Mouse (Mus musculus): ENCODE results near the gene Gm266. TPM values are rescaled to one million over a fixed set of nuclear protein-coding genes. Genes with fewer than 3 reads are reported as not detected.

Gene Gm266
- polyA plus RNA-seq, 1 experiment from 2014 or later = 0.79 TPM

- Histone ChIP-seq H3K4me1 (peaks cover 15% of the 10 kb centered on the region), H3K36me3 (no peaks in the 10 kb centered on the region), H3K27me3 (peaks cover 54% of the 10 kb centered on the region), H3K4me3 (no peak overlapping the region), H3K9ac (replicated peaks) (no peak overlapping the region), H3K27ac (replicated peaks) (no peak overlapping the region), H3K9me3 (no peaks in the 10 kb centered on the region), H3K4me2 (replicated peaks) (no peak overlapping the region)
- no peak for ATAC-seq (replicated peaks)
- WGBS = 97% methylated on average over 9 of the region's 9 CpGs
Observed at GRCm38 (mm10) chr12:111440701-111441373, 44.8 kb downstream of the Gm266 start.

- WGBS = 91% methylated on average over 6 of the region's 6 CpGs
- ATAC-seq (replicated peaks) = no peak
- H3K4me1 ChIP-seq = peaks cover 12% of the 10 kb centered on the region
- no peak overlapping the region for H3K4me3 ChIP-seq
- no peak overlapping the region for H3K9ac ChIP-seq (replicated peaks)
- H3K27me3 ChIP-seq = peaks cover 38% of the 10 kb centered on the region
- H3K36me3 ChIP-seq = no peaks in the 10 kb centered on the region
- H3K9me3 ChIP-seq = no peaks in the 10 kb centered on the region
- no peak overlapping the region for H3K4me2 ChIP-seq (replicated peaks)
- no peak overlapping the region for H3K27ac ChIP-seq (replicated peaks)
Observed at GRCm38 (mm10) chr12:111438850-111439249, 46.8 kb downstream of the Gm266 start.

GRCm38 (mm10) chr12:111437222-111437900, 48.3 kb downstream of the Gm266 start:
- Histone ChIP-seq H3K27me3 (peaks cover 27% of the 10 kb centered on the region), H3K36me3 (no peaks in the 10 kb centered on the region), H3K4me2 (replicated peaks) (no peak overlapping the region), H3K9me3 (no peaks in the 10 kb centered on the region), H3K4me1 (peaks cover 8% of the 10 kb centered on the region), H3K27ac (replicated peaks) (no peak overlapping the region), H3K4me3 (no peak overlapping the region), H3K9ac (replicated peaks) (no peak overlapping the region)
- WGBS = 74% methylated on average over 5 of the region's 5 CpGs
- ATAC-seq (replicated peaks) = no peak

GRCm38 (mm10) chr12:111436640-111437039, 49.0 kb downstream of the Gm266 start:
- H3K27me3 ChIP-seq = peaks cover 26% of the 10 kb centered on the region
- no peak overlapping the region for H3K4me2 ChIP-seq (replicated peaks)
- no peak for ATAC-seq (replicated peaks)
- H3K4me3 ChIP-seq = no peak overlapping the region
- peaks cover 4% of the 10 kb centered on the region for H3K4me1 ChIP-seq
- H3K9me3 ChIP-seq = no peaks in the 10 kb centered on the region
- no peak overlapping the region for H3K27ac ChIP-seq (replicated peaks)
- WGBS = 85% methylated on average over 8 of the region's 8 CpGs
- H3K9ac ChIP-seq (replicated peaks) = no peak overlapping the region
- no peaks in the 10 kb centered on the region for H3K36me3 ChIP-seq

- no peak overlapping the region for H3K4me3 ChIP-seq
- no peaks in the 10 kb centered on the region for H3K36me3 ChIP-seq
- no peak overlapping the region for H3K27ac ChIP-seq (replicated peaks)
- H3K9me3 ChIP-seq = no peaks in the 10 kb centered on the region
- no peak overlapping the region for H3K9ac ChIP-seq (replicated peaks)
- no peak for ATAC-seq (replicated peaks)
- WGBS = 84% methylated on average over 3 of the region's 3 CpGs
- no peak overlapping the region for H3K4me2 ChIP-seq (replicated peaks)
- peaks cover 26% of the 10 kb centered on the region for H3K27me3 ChIP-seq
- peaks cover 4% of the 10 kb centered on the region for H3K4me1 ChIP-seq
Observed at GRCm38 (mm10) chr12:111436170-111436569, 49.5 kb downstream of the Gm266 start.

- peak overlapping the region; percentile 70 for H3K27ac ChIP-seq (replicated peaks)
- H3K4me3 ChIP-seq = no peak overlapping the region
- peaks cover 34% of the 10 kb centered on the region for H3K27me3 ChIP-seq
- H3K9ac ChIP-seq (replicated peaks) = no peak overlapping the region
- no peak overlapping the region for H3K4me2 ChIP-seq (replicated peaks)
- WGBS = 42% methylated on average over 8 of the region's 8 CpGs
- H3K4me1 ChIP-seq = peaks cover 6% of the 10 kb centered on the region
- H3K9me3 ChIP-seq = no peaks in the 10 kb centered on the region
- ATAC-seq (replicated peaks) = no peak
- no peaks in the 10 kb centered on the region for H3K36me3 ChIP-seq
Observed at GRCm38 (mm10) chr12:111434745-111435327, 50.8 kb downstream of the Gm266 start.

Other genes with a start within 250 kb of the Gm266 start
- 5.0 and 6.4 TPM in 2 replicates for gene Amn, start 214.7 kb downstream of the Gm266 start, polyA plus RNA-seq (2015; fragmentation: Nextera tagmentation; extraction: Ambion mirVana)
- 33.9 and 35.5 TPM in 2 replicates for gene Cdc42bpb, start 108.1 kb downstream of the Gm266 start, polyA plus RNA-seq (2015; fragmentation: Nextera tagmentation; extraction: Ambion mirVana)
- gene Lbhd2, start 79.0 kb downstream of the Gm266 start, polyA plus RNA-seq (2015; fragmentation: Nextera tagmentation; extraction: Ambion mirVana) = 1.6 and 2.2 TPM in 2 replicates
- 1.7 and 2.0 TPM in 2 replicates for gene Exoc3l4, start 68.8 kb downstream of the Gm266 start, polyA plus RNA-seq (2015; fragmentation: Nextera tagmentation; extraction: Ambion mirVana)
- gene Tnfaip2, start 43.4 kb downstream of the Gm266 start, polyA plus RNA-seq (2015; fragmentation: Nextera tagmentation; extraction: Ambion mirVana) = 0.51 and 1.1 TPM in 2 replicates
- gene Eif5, start 52.2 kb upstream of the Gm266 start, polyA plus RNA-seq (2015; fragmentation: Nextera tagmentation; extraction: Ambion mirVana) = 620 and 638 TPM in 2 replicates
- gene Mark3, start 88.7 kb upstream of the Gm266 start, polyA plus RNA-seq (2015; fragmentation: Nextera tagmentation; extraction: Ambion mirVana) = 46.1 and 54.4 TPM in 2 replicates
- gene Ckb, start 186.5 kb upstream of the Gm266 start, polyA plus RNA-seq (2015; fragmentation: Nextera tagmentation; extraction: Ambion mirVana) = 1,536 and 1,584 TPM in 2 replicates
- 10.6 and 12.0 TPM in 2 replicates for gene Trmt61a, start 192.3 kb upstream of the Gm266 start, polyA plus RNA-seq (2015; fragmentation: Nextera tagmentation; extraction: Ambion mirVana)
- 65.1 and 69.1 TPM in 2 replicates for gene Bag5, start 227.4 kb upstream of the Gm266 start, polyA plus RNA-seq (2015; fragmentation: Nextera tagmentation; extraction: Ambion mirVana)
- 48.2 and 48.7 TPM in 2 replicates for gene Apopt1, start 227.4 kb upstream of the Gm266 start, polyA plus RNA-seq (2015; fragmentation: Nextera tagmentation; extraction: Ambion mirVana)

Measured in forebrain, embryonic 15.5 days (tissue).